Mouse (Mus musculus): ENCODE data around the gene Dscaml1. TPM values are rescaled to one million over a fixed set of nuclear protein-coding genes. Genes with fewer than 3 reads are reported as not detected.

Dscaml1 gene
- total RNA-seq, 1 experiment from 2014 or later, result not detected

DNA sequence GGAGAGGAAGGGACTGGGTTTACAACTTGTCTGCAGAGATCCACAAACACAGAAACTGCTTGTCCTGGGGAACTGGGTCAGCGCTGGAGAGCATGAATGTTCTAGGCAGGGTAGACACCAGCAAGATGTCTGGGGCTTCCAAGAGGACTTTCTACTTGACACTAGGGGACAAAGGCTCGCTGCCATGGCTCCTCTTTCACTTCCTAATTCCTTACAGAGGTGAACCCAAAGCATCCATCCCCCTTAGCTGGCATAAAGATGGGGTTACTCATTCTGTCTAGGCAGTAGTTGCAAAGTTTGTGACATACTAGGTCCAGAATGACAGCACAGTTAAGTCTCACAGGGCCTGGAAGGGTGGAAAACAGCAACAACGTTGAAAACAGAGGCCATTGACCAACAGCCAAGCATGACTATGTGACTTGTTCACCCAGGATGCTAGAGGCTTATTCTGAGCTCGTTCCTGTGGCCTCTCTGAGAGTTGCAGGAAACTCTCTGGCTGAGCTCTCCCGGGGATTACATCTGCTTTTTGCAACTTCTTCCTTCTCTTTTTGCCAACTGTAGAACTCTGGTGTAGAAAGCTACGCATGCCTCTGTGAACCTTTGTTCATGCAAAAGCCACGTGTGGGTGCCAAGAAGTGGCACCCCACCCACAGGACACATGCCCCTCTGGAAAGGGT is 120.6 kb downstream of the Dscaml1 start:
- ATAC-seq (ENCODE audit: extremely low read depth, insufficient number of reproducible peaks, low FRiP score, poor library complexity, severe bottlenecking), result no peak

DNA sequence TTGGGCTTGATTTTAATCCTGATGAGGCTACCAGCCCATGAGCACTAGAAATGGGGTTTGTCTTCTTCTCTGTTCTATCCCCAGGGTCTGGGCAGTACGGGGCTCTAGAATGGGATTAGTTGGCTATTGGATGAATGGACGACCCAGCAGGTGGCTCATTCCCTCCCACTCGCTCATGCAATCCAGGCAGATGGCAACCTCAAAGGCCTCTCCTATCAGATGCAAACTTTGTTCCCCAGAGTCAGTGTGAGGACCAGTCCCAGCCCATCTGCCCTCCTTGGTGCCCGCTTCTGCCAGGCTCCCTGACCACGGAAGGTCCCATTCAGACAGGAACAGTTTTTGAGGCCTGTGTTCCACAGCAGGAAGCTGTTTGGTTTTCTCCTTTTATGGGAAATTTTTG is 123.4 kb downstream of the Dscaml1 start:
- ATAC-seq (ENCODE audit: extremely low read depth, insufficient number of reproducible peaks, low FRiP score, poor library complexity, severe bottlenecking), result no peak

DNA sequence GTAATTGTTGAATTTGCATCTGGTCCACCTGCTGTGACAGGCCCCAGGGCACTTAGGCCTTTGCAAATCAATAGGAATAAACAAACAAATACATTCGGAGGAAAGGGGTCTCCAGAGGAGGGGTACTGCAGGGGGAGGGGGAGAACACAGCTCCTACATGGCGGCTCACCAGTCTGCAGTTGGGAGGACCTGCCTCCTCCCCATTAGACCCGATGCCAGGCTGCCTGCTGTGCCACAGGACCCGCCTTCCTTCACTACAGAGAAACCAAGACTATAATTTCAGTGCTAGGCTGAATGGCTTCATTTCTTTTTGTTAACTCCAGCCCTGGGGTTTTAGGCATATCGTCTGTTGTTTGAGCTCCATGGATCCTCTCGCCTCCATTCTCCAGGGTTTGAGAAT is 123.8 kb downstream of the Dscaml1 start:
- ATAC-seq (ENCODE audit: extremely low read depth, insufficient number of reproducible peaks, low FRiP score, poor library complexity, severe bottlenecking), result no peak

DNA sequence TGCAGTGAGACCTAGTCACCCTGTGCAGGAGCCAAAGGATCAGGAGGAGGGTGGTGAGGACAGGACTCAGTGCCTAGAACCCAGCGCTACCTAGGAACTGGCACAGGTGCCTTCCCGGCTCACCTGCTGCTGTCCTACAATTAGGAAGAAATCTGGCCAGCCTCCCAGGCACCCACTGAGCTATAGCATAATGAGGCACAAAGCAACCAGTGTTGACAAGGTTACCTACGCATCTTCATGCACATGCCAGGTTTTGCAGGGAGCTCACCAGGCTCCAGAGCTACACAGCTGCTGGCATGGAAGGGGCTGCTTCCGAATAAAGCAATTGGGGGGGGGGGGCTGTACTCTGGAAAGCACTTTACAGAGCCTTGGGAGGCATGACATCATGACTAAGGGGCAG is 124.2 kb downstream of the Dscaml1 start:
- no peak for ATAC-seq (ENCODE audit: extremely low read depth, insufficient number of reproducible peaks, low FRiP score, poor library complexity, severe bottlenecking)

DNA sequence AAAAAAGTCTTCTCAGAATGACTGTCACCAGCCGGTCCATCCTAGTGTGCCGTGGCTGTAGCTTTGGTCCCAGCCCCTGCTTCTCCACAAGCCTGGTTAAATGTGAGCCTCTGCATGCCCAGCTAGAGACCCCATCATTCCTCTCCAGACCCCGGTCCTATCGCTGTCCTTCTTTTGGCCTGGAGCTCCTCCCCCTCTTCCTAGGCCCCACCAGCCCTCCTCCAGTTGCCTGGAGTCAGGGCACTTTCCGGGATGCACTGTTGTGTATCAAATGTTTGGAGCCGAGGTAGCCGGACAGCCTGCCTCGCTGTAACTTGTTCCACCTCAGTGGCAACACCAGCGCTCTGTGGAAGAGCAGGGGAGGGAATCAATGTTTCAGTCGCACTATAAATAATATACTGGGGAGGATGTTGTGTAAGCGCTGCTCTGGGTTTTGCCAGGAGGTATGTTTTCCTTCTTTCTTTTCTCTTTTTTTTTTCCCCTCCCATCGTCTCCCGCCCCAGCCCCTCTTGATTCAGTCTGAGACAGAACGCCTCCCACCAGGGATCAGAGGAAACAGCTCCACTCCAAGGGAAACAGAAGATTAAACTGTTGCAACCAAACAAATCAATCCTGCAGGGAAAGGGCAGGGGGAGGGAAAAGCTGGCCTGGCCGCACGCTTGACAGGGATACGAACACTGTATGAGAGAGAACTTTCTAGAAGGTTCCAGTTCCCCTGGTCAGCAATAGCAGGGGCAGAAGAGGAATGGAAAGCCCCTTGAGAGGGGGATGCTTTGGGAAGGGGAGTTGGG is 128.8 kb downstream of the Dscaml1 start:
- no peak for ATAC-seq (ENCODE audit: extremely low read depth, insufficient number of reproducible peaks, low FRiP score, poor library complexity, severe bottlenecking)

DNA sequence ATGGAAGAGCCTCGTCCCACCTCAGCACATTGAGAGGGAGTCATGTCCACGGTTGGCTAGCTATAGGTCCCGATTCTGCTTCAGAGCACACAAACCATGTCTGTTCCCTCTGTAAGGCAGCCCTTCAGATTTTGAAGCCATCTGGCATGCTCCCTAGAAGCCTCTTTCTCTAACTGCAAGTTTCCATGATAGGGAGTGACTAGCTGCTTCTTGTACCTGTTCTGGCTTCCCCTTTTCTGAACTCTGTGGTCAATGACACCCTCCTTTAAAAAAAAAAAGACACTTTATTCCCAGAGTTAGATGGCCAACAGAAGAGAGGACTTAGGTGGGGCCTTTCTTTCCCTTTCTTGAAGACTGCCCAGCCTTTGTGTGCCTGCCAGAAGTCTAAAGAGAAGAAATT is 130.5 kb downstream of the Dscaml1 start:
- ATAC-seq (ENCODE audit: extremely low read depth, insufficient number of reproducible peaks, low FRiP score, poor library complexity, severe bottlenecking), result no peak

DNA sequence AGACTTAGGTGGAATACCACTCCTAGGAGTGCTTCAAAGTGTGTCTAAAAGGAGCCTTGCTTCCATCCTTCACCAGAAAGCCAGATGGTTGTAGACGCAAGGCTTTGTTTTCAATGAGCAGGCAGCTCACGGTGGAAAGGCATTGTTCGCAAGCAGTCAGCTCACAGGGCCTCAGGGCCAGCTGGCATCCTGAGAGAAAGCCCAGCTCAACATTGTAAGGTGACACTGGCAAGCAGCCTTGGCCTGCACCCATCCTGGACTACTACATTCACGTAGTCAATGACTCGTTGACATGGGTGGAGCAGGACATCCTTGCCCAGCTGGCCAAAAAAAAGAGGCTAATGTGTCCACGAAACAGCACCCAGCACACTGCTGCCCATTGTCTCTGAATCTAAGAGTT is 134.6 kb downstream of the Dscaml1 start:
- no peak for ATAC-seq (ENCODE audit: extremely low read depth, insufficient number of reproducible peaks, low FRiP score, poor library complexity, severe bottlenecking)

DNA sequence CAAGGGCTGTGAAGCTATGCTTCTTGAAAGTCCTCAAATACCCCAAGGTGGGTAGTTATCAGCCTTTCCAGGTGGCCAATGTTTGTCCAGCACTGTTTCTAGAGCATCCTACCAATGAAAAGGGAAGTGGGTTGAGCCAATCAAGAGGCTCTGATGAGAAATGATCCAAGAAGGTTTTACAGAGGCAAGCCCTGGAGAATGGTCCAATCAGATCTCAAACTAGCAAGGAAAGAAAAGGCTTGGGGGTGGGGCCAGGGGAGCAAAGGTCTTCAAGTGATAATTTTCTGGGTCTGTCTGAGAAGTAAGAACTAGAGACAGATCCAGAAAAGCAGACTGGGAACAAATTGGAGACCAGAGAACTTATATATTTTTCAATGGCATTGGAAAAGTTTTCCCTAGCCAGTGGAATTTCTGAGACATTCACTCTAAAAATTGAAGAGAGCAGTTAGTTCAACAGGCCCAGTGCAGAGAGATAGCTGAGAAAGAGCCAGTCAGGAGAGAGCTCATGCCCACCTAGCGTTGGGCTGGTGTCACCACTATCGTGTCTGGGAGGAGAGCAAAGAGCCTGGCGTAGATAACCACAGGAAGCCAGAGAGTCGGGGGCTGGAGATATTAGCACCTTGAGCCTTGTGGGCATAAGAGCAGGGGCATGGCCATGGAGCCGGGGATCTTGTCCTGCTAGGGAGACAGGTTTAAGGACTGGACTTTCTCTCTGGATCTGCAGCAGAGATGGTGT is 140.6 kb downstream of the Dscaml1 start:
- no peak for ATAC-seq (ENCODE audit: extremely low read depth, insufficient number of reproducible peaks, low FRiP score, poor library complexity, severe bottlenecking)

DNA sequence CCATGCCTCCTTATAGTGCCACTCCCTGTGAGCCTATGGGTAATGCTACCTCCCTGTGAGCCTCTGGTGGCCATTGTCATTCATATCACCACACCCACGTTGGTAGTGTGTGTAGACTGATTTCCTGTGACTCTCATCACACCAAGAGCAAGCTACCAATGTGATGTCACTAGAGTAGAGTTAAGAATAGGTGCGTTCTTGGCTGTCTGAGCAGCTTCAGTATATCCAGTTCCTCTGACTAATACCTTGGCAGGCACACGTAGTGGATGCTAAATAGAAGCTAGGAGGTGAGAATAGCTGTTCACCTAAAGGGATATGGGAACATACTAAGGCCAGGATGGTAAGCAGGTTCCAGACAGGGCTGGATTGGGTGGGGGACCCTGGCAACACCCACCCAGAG is 143.3 kb downstream of the Dscaml1 start:
- ATAC-seq (ENCODE audit: extremely low read depth, insufficient number of reproducible peaks, low FRiP score, poor library complexity, severe bottlenecking), result no peak

DNA sequence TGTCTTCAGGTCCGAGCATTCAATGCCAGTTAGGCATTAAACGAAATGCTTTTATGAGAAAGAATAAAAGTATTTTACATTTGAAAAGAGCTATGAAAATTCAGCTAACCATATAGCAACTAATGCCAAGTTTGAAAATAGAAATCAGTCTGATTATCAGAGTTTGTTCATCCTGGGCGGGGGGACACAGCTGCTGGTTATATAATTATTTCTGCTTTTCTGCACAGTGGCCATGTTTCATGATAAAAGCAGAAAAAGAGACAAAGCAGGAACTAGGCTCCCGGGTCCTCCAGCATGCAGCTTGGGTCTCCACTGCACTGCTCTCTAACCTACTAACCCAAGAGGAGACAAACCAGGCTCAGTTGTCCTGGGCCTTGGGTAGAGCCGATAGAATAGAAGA is 143.9 kb downstream of the Dscaml1 start:
- ATAC-seq (ENCODE audit: extremely low read depth, insufficient number of reproducible peaks, low FRiP score, poor library complexity, severe bottlenecking), result no peak

DNA sequence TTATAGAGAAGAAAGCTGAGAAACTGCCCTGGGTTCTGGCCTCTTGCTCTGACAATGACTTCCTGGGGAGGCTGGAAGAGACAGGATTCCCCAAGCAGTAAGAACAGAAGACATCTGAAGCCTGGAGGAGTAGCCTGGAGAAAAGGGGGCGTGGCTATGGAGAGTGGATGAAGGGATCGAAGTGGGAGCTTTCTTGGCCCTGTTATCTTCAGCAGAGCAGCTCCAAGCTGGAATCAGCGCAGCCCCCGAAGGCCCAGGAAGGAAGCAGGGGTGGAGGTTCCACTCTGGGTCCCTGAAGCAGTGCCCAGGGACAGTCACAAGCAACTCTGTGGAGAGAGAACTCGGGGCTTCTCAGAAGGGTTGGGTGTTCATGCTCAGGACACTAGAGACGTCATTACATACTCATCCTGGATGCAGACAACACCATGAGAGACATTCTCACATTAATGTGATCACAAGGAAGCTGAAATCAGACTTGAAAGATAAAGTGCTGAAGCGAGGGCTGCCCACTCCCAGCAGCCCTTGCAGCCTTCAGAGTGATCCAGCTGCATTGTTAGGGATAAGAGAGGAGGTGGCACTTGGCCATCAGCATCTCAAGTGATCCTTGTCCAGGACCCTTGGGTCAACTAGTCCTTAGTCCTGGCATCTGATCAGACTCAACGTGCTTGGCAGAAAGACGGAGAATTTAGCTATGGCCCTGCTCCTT is 146.5 kb downstream of the Dscaml1 start:
- ATAC-seq (ENCODE audit: extremely low read depth, insufficient number of reproducible peaks, low FRiP score, poor library complexity, severe bottlenecking), result no peak

DNA sequence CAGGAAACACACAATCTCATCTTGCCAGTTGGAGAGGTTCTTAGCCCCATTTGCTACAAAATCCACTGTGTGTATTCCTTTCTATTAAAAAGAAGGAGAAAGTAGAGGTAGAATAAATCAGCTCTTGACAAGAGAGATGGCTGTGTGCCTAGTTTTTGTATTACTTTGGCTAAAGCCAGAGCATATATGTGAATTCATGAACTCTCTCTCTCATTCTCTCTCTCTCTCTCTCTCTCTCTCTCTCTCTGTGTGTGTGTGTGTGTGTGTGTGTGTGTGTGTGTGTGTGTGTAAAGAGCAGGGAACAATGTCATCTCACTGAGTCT is 147.0 kb downstream of the Dscaml1 start:
- no peak for ATAC-seq (ENCODE audit: extremely low read depth, insufficient number of reproducible peaks, low FRiP score, poor library complexity, severe bottlenecking)

DNA sequence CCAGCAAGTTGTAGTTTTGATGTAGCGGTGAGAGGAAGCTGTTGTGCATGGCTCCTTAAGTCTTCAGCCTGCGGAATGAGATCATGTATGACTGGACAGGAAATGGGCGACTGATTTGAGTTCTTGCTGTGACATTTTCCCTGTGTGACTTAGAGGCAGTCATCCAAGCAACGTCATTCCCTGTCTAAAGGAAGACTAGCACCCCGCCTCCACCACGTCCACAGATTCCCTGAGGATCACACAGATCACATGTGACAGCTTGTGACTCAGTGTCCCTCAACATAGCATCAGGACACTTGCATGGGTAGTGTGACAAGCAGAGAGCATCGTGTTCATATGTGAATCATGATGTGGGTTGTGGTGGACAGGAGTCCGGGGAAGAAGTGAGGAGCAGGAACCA is 147.6 kb downstream of the Dscaml1 start:
- no peak for ATAC-seq (ENCODE audit: extremely low read depth, insufficient number of reproducible peaks, low FRiP score, poor library complexity, severe bottlenecking)

DNA sequence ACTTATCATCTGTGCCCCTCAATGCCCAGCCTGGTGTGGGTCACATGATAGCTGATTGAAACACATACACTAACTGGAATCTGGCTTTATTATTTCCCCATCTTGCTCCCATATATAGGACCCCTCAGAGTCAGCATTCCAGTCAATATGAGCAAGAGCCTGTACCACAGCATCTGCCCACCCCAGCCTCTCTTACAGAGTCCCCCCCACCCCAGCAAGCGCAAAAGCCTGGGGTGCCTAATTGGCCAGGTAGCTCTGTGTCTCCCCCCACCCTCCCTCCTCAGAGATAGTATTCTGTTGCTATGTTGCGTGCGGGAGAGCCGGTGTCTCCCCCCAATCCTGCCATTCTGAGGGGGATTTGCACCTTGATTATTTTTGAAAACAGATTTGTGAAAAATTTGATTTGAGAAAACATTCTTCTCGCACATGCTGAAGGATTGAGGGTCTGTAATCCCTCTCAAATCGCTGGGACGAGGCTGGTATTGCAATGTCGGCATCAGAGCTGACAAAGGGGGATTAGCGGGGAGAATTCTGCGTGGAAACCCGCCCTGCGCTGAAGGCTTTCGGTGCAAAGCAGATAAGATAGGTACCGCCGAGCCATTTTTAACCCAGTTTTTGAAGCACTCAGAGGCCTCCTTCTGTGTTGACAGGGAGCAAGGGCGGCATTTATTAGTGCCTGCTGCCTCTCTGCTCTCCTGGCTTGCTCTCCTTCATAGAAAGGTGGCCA is 153.8 kb downstream of the Dscaml1 start:
- ATAC-seq (ENCODE audit: extremely low read depth, insufficient number of reproducible peaks, low FRiP score, poor library complexity, severe bottlenecking), result no peak

DNA sequence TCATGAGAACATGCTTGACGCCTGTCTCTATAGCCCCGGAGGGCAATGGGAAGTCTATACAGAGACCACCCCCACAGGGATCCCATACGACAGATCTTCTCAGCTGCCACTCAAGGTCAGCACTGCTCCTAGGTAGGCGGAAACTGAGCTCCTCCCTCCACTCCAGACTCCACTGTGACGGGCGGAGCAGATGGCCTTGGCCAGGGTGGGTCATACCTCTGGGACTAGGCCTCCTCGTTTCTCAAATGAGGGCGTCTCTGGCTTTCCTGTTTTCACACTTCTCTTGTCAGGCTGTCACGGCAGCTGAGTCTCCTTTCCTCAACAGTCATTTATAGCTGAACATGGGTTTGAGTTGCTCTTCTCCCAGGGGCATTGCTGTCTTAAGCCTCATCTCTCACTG is 160.0 kb downstream of the Dscaml1 start:
- ATAC-seq (ENCODE audit: extremely low read depth, insufficient number of reproducible peaks, low FRiP score, poor library complexity, severe bottlenecking), result no peak

DNA sequence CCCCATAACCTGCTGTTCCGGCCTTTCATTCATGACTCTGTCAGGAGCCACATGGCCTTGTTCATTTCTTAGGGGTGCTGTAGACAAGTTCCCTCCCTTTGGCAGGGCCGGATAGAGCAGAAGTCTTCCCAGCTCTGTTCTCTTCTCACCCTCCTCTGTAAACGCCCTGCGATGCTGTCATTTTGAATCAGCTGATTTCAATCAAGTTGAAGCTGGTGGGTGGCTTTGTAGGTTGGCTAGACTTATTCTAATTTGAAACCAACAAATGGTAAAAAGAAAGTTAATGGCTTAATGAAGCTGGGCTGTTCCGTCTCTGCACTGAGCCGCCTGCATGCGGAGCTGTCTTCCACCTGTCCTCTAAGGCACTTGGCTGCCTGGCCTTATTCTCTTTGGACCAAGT is 161.3 kb downstream of the Dscaml1 start:
- ATAC-seq (ENCODE audit: extremely low read depth, insufficient number of reproducible peaks, low FRiP score, poor library complexity, severe bottlenecking), result no peak

DNA sequence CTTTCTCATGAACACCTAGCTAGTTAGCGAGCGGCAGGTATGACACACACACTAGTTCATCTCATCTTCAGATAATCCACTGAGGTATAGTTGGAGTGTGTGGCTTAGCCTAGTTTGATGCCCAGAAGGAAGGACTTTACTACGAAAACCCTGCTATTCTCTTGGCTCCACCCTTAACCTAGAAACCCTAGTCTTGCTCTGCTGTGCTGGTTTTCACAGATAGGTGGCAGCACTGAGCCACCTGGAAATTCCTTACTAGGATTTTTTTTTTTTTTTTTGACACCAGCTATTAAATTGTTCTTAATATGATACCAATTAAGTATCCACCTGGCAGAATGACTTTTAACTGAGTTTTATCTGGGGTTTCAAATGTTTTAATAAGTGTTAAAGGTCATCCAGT is 163.4 kb downstream of the Dscaml1 start:
- no peak; the same call in 1 of the 2 replicates for ATAC-seq (ENCODE audit: extremely low read depth, insufficient number of reproducible peaks, low FRiP score, poor library complexity, severe bottlenecking)

DNA sequence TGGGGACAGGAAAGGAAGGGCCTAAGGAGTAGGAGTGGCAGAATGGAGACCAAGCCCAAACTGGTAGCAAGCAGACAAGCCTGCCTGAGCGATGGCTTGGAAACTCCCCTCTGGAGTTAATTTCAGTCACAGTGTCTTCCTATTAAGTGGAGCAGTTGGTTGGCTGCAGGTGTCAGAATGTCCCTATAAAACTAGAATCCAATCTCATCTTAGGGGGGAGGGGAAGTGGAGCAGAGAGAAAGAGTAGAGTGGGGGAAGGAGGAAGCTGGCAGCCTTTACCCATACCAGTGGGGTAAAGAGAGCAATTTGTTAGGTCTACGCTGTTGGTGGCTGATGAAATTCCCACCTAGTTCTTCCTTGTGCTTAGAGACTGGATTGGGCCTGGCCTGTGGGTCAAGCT is 164.6 kb downstream of the Dscaml1 start:
- ATAC-seq (ENCODE audit: extremely low read depth, insufficient number of reproducible peaks, low FRiP score, poor library complexity, severe bottlenecking), result no peak

DNA sequence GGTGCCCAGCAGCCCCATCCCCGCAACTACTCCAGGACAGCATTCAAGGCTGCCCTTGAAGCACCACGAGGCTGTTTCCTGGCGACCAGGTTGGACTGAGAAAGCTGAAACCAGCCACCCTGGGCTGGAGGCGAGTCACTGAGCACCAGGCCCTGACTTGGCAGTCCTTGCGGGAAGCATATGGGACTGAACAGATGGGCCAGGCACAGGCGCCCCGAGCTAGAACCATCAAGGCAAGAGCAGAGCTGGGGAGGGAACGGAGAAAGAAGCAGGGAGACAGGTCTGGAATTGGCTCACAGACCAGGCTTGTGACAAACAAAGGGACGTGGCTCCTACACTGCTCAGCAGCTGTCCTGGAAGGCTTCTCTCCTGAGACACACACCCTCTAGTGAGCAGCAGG is 165.9 kb downstream of the Dscaml1 start:
- no peak for ATAC-seq (ENCODE audit: extremely low read depth, insufficient number of reproducible peaks, low FRiP score, poor library complexity, severe bottlenecking)

Data from neutrophil, adult 5-6 weeks (primary cell).